In genomic region chr5:147085201-147085894, GRCm38 (mm10) we compare ENCODE assay signal across 9 mouse cellular contexts. TPM values are rescaled to one million over a fixed set of nuclear protein-coding genes. Genes with fewer than 3 reads are reported as not detected.
DNase-seq lines count a peak whose midpoint lies in the region; ATAC-seq and TF ChIP-seq lines count a peak whose summit lies in the region.
"Had no signal": no experiment of that assay in that cellular context is flagged by ENCODE, and none has a peak within 500 bp of the region (broad histone marks: within the 10 kb centered on the region; RNA-seq: fewer than 3 reads in every experiment).

No protein-coding gene starts in this region.

- no peak for DNase-seq in limb, embryonic 10.5 days (ENCODE audit: low spot score)
- peak; percentile 93 to 95 for DNase-seq in cerebellum, postnatal 14 days
- peak; percentile 60 for DNase-seq in layer of hippocampus, adult 2 months (ENCODE audit: low spot score in 2 of 2)
- peak; percentile 86 for DNase-seq in right cerebral cortex, adult 18-20 months
- no peak for DNase-seq in thymus, postnatal 4 days
- no peak for DNase-seq in kidney, adult 18-20 months
- DNase-seq in spleen, adult 12 weeks (ENCODE audit: low spot score): no peak

- H3K4me1 ChIP-seq in limb, embryonic 13.5 days: peaks cover 23% of the 10 kb centered on the region
- H3K4me1 ChIP-seq in limb, embryonic 10.5 days: peaks cover 3% of the 10 kb centered on the region; the same call in 1 of the 2 replicates

- no peak overlapping the region for H3K4me2 ChIP-seq in limb, embryonic 13.5 days (replicated peaks)
- H3K4me2 ChIP-seq: hindbrain, embryonic 15.5 days had no signal

- peaks cover 39% of the 10 kb centered on the region for H3K36me3 ChIP-seq in limb, embryonic 13.5 days
- H3K36me3 ChIP-seq in limb, embryonic 10.5 days: peaks cover 61% of the 10 kb centered on the region
- H3K36me3 ChIP-seq: hindbrain, embryonic 15.5 days had no signal

- ATAC-seq in limb, embryonic 13.5 days (ENCODE audit: low FRiP score, low read depth): peak; percentile 51; the same call in 1 of the 2 replicates

- H3K27ac ChIP-seq in limb, embryonic 13.5 days: peak overlapping the region; percentile 44; the same call in 1 of the 2 replicates
- H3K27ac ChIP-seq in limb, embryonic 10.5 days: no peak overlapping the region
- H3K27ac ChIP-seq in layer of hippocampus, adult 2 months: peak overlapping the region; percentile 36; the same call in 1 of the 2 replicates
- H3K27ac ChIP-seq: hindbrain, embryonic 15.5 days had no signal

- TF ChIP-seq CTCF in layer of hippocampus, adult 2 months (conservative IDR thresholded peaks at IDR 0.05): no peak

- WGBS in limb, embryonic 13.5 days: 82% methylated on average over 9 of the region's 9 CpGs
- 94% methylated on average over 9 of the region's 9 CpGs for WGBS in limb, embryonic 10.5 days

- no peak overlapping the region for H3K4me3 ChIP-seq in limb, embryonic 13.5 days
- no peak overlapping the region for H3K4me3 ChIP-seq in limb, embryonic 10.5 days
- no peak overlapping the region for H3K4me3 ChIP-seq in layer of hippocampus, adult 2 months
- H3K4me3 ChIP-seq: hindbrain, embryonic 15.5 days had no signal

- no peaks in the 10 kb centered on the region for H3K9me3 ChIP-seq in limb, embryonic 13.5 days
- H3K9me3 ChIP-seq in limb, embryonic 10.5 days (replicated peaks): no peaks in the 10 kb centered on the region
- H3K9me3 ChIP-seq: hindbrain, embryonic 15.5 days had no signal

- no peaks in the 10 kb centered on the region for H3K27me3 ChIP-seq in limb, embryonic 13.5 days
- no peaks in the 10 kb centered on the region for H3K27me3 ChIP-seq in limb, embryonic 10.5 days (ENCODE audit: low read depth, poor library complexity, severe bottlenecking)
- H3K27me3 ChIP-seq: hindbrain, embryonic 15.5 days had no signal

- H3K9ac ChIP-seq in limb, embryonic 13.5 days: no peak overlapping the region
- H3K9ac ChIP-seq: hindbrain, embryonic 15.5 days had no signal

RNA-seq across cellular contexts. Expression of gene Polr1d, which starts 8.5 kb away (rescaled TPM):
- polyA plus RNA-seq in limb, embryonic 13.5 days (2015; fragmentation: Nextera tagmentation; extraction: Ambion mirVana): 121 and 125 TPM in 2 replicates
- 129 and 149 TPM in 2 replicates for polyA plus RNA-seq in limb, embryonic 10.5 days (2016; fragmentation: Nextera tagmentation; extraction: Ambion mirVana)
- total RNA-seq in layer of hippocampus, adult 2 months (2021): 10 to 100 TPM; 63.1 to 69.7 TPM

RNA-seq across cellular contexts. Expression of gene Lnx2, which starts 9.0 kb away (rescaled TPM):
- polyA plus RNA-seq in limb, embryonic 13.5 days (2015; fragmentation: Nextera tagmentation; extraction: Ambion mirVana): 9.4 and 11.2 TPM in 2 replicates
- polyA plus RNA-seq in limb, embryonic 10.5 days (2016; fragmentation: Nextera tagmentation; extraction: Ambion mirVana): 10.4 and 12.0 TPM in 2 replicates
- 1 to 10 TPM; 5.5 to 6.6 TPM for total RNA-seq in layer of hippocampus, adult 2 months (2021)

Comparison
In these comparisons a context has a peak if more than half of its experiments do, and no peak if none do; other contexts are left out.
1. DNase-seq: peak in cerebellum, postnatal 14 days (2 of 2), layer of hippocampus, adult 2 months (2 of 2) and right cerebral cortex, adult 18-20 months (single experiment); none in limb, embryonic 10.5 days (single experiment), thymus, postnatal 4 days (single experiment), kidney, adult 18-20 months (single experiment) and spleen, adult 12 weeks (single experiment).